Mouse (Mus musculus) stomach, adult 2 months (tissue): ENCODE data around the gene Rab7b. TPM values are rescaled to one million over a fixed set of nuclear protein-coding genes. Genes with fewer than 3 reads are reported as not detected.

ENCODE experiments used
- polyA plus RNA-seq: library from polyadenylated mRNA; depleted of rRNA; stranded (reverse); fragments of >200 nt; gene quantifications from 2 replicates; pipeline ENCODE4 v1.2.3, GENCODE M21; 2012; rRNA removed

Gene Rab7b
- polyA plus RNA-seq = 1.4 and 2.0 TPM in 2 replicates

DNA sequence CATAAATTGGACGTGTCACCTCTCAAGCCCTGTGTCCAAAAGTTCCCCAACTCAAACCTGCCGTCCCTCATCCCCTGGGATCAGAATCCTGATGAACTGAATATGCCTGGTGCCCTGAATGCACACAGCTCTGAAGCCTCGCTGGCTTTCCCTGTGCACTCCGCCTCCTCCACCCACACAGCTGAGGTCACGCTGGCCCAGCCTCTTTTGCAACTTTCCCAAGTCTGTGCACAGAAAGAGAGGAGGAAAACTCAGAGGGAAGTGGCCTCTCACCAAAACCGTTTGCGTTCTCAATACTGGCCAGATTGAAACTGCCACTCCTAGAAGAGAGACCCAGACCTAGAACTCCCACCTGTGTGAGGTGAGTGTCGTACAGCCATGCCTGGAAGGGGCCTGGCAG, at the start of gene Rab7b:
TSS of gene Rab7b (plus strand) at position 221 of the 400 bp plus-strand sequence.

DNA sequence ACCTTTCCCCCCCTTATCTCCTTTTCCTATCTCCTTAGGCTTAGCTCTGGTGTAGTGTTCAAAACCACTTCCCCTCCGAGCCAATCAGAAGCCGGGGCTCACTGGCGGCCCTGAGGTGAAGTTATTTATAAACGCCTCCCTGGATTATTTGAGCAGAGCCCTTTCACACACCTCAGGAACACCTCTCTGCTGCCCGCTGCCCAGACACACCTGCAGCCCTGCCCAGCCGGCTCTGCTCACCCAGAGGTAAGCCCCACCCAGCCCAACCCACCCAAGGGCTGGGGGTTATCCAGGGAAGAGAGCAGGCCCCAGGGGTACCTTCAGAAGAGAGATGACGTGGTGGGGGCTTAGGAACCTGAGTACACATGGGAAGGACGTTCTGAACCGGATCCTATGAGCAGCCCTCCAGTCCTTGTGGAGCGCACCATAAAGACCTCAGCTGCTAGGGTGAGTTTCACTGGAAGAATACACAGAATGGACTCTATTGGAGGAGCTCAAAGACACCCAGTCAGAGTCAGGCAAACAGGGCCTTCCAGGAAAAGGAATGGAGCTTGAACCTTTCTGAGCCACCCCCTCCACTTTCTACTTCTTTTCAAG, 55.5 kb downstream of the Rab7b start, which contains the start of gene Slc26a9:
TSS of gene Slc26a9 (plus strand) at position 155 of the 597 bp plus-strand sequence.

Other genes starting within 250 kb of the Rab7b start
- gene Srgap2, start 161.3 kb upstream of the Rab7b start, polyA plus RNA-seq = 4.8 and 7.1 TPM in 2 replicates
- gene Fam72a, start 160.8 kb upstream of the Rab7b start, polyA plus RNA-seq = 0.05 TPM in 1 of 2 replicates, not detected in the other
- 0.12 and 0.26 TPM in 2 replicates for gene Avpr1b, start 89.5 kb upstream of the Rab7b start, polyA plus RNA-seq
- 751 and 829 TPM in 2 replicates for gene Ctse, start 50.4 kb upstream of the Rab7b start, polyA plus RNA-seq
- gene Slc26a9, start 55.3 kb downstream of the Rab7b start, polyA plus RNA-seq = 35.1 and 36.0 TPM in 2 replicates
- gene Pm20d1, start 108.7 kb downstream of the Rab7b start, polyA plus RNA-seq = 0.49 and 0.75 TPM in 2 replicates
- 15.0 and 16.6 TPM in 2 replicates for gene Slc41a1, start 138.8 kb downstream of the Rab7b start, polyA plus RNA-seq
- 10.9 and 11.7 TPM in 2 replicates for gene Rab29, start 178.5 kb downstream of the Rab7b start, polyA plus RNA-seq
- 0.60 and 1.3 TPM in 2 replicates for gene Nucks1, start 221.8 kb downstream of the Rab7b start, polyA plus RNA-seq